Mouse (Mus musculus): ENCODE data around the gene Zdhhc14. TPM values are rescaled to one million over a fixed set of nuclear protein-coding genes. Genes with fewer than 3 reads are reported as not detected.

Zdhhc14 gene
- polyA plus RNA-seq, 3 experiments from 2014 or later, result 0.21 to 0.36 TPM; not detected in 1

DNA sequence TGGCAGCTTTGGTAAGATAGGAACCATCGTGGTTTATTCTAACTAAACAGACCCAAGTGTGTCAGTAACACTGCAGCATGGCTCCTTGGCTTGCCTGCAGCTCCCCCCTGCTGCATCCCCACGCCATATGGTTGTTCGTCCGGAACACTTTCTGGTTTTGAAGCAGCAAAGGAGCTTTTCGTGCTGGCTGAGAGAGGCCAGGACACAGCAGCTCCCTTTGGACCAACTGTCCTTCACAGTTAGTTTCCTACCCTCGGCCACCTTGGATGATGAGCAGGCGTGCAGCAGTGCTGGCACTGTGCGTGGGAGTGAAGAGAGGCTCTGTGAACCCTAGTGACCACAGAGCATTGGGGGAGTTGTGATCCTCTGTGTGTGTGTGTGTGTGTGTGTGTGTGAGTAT, 64.2 kb downstream of the Zdhhc14 start:
- no peak for ATAC-seq

DNA sequence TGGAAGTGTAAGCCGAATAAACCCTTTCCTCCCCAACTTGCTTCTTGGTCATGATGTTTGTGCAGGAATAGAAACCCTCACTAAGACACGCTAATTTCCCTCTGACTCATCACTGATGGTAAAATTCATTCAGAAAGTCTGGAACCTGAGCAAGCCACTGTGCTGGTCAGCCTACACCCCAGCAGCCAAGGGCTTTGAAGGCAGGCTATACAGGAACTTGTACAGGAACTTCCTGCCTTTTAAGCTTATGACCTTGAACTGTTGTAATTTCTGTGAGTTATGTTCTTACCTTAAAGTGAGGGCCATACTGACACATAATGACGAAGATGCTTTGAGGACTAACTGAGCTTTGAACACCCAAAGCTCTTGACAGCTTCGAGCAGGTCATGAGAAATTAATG, 67.9 kb downstream of the Zdhhc14 start:
- no peak for ATAC-seq

DNA sequence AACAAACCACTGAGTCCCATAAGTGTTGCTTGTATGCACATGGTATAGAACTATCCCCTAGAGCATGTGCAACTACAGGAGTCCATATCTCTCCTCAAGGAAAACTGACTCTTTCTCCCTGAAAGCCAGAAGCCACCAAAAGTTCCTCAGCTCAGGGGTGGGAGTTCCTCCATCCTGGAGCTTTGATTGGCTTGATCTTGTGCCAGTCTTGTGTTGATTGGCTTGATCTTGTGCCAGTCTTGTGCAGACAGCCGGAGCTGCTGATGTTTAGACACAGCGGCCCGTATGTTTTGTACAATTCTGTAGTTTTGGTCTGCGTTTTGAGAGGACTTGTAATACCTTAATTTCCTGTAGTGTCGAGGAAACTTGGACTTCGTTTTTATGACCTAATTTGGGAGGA, 70.8 kb downstream of the Zdhhc14 start:
- ATAC-seq, result no peak

DNA sequence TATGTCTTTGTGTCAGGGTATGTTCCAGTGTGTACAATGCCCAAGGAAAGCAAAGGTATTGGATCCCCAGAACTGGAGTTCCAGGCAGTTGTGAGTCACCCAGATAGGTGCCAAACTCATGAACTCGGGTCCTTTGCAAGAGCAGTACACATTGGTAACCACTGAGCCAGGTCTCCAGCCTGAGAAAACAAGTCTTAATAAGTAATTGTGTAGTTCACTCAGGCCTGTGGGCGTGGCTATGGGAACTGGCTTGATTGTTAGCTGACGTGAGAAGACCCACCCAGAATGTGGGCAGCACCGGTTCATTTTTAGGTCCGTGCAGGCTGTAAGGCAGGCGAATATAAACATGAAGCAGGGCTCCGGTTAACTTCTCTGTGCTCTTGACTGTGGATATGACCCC, 73.6 kb downstream of the Zdhhc14 start:
- no peak for ATAC-seq

DNA sequence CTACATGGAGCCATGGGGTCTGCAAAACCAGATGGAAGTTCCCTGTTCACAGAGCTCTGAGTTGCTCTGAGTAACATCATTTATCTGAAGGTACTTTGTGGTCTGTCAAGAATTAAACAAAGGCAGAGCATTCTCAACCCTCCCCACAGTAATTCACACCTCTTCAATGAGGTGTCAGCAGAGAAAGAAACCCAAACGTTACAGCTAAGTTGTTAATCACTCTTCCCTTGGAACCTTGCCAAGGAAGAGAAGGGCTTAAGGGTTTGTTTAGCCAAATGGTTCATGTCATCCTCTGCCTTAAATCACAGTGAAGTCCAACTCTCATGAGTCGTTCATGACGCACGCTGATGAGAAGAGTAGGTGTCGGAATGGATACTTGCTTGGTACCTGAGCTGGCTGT, 75.6 kb downstream of the Zdhhc14 start:
- no peak for ATAC-seq

DNA sequence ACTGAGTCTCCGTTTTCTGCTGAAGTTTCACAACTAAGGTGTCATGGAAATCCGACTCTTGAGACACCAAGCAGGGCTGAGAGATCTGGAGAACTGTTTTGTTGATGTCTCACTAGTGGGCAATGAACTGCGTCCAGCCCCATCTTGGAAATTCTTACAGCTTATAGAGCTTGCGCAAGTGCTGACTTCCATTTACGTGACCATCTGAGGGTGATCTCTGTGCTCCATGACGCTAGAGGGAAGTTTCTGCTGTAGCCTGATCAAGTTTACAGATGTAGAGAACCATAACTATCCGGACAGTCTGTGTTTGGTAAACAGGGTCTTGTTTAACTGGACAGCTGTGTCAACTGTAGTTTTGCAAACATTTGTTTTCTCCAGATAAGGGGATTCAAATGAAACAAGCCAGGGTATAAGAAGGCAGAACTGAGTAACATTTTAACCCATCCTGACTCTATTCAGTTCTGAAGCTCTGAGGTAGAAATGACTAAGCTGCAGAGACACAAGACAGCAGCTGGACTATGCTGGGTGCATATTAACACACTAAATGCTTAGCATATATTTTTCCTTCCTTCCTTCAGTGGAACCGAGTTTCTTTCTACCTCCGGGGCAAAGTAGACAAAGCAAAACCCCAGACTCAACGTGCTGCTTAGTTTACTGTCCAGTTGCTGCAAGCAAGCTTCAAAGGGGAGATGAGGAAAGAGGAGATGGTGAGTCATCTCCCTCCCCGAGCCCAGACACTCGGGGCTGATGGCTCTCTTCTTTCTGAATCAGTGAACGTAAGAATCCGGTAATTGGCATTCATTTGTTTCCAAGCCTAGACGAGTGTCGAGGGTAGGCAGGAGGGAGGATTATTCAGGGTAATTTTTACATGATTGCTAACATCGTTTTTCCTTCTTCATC, 77.0 kb downstream of the Zdhhc14 start:
- no peak for ATAC-seq

DNA sequence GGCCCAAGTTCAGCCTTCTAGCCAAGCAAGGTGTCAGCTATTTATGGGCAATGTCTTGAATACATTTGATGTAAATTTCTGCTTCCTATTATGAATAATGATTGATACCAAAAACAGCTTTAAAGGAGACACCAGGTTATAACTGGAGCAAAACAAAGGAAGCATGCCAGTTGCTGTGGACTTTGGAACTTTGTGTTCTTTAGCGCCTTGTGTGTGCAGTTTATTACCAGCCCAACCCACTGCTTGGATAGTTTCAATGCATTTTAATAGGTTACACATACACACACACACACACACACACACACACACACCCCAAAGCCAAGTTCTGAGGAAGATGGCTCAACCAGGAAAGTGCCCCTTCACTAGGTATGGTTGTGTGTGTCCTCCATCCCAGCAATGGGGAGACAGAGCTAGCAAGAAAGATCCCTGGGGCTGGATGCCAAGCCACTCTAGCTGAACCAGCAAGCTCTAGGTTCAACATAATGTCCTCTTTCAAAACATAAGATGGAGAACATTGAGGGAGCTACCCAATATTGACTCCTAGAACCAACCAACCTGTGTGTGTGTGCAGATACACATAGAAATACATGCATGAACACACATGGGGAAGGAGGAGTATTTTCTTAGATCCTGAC, 79.9 kb downstream of the Zdhhc14 start:
- no peak for ATAC-seq

DNA sequence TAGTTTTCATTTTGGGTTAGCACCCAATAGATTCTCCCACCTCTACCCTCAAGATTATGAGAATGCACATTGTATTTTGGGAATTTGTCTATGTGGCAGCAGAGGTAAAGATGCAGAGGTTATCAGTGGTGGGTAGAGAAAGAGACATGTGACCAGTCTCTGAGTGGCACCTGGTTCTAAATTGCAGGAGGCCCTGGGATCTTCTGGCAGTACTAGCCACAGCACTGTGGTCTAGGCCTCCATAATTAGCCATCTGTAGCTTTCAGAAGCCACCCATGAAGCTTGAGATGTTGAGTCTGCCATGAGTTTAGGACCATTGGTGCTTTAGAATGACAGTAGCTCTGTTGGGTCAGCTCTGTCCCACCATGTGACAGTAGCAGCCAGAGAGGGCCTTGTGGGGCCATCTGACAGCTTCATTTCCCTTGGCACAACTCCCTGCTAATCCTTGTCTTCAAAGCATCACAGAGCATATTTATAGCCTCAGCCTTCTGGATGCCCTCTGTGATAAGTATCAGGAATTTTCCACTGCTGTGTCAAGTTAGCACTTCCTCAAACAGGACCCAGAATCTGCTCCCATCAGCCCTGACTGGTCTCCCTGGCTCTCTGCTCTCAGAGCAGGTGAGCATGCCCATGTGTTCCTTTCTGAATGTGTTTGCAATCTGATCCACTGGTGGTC, 80.5 kb downstream of the Zdhhc14 start:
- no peak for ATAC-seq

DNA sequence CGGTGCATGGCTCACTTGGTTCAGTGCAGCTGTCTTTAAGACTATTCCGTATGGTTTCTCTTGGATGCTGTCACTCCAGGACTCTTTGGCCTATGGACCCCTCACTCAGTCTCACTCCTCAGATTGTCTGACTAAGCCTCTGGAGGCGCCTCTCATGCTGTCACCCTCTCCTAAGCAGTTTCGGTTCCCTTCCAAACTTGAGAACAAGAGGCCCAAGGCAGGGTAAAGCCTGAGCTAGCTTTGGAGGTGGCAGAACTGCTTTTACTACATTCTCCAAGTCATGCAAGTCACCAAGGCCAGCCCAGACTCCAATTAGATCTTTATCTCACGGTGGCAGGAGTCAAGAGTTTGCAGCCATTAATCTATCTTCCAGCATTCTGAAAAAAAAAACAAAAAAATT, 82.3 kb downstream of the Zdhhc14 start:
- ATAC-seq, result no peak

DNA sequence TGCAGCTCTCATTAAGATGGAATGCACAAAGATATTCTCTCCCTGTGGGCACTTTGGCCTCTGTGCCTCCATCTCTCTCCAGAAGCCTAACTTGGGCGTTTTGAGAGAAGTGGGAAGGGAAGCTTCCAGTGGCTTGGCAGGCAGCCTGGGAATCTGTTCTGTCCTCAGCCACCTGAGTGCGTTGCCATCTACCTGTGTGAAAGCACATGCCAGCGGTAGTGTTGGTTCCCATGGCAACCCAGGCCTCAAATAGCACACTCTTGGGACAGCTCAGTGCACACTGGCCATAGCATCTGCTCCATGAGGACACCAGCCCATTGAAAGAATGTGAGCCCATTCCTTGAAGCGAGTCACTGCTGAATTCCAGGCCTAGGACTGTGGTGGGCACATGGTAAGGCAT, 83.2 kb downstream of the Zdhhc14 start:
- no peak for ATAC-seq

DNA sequence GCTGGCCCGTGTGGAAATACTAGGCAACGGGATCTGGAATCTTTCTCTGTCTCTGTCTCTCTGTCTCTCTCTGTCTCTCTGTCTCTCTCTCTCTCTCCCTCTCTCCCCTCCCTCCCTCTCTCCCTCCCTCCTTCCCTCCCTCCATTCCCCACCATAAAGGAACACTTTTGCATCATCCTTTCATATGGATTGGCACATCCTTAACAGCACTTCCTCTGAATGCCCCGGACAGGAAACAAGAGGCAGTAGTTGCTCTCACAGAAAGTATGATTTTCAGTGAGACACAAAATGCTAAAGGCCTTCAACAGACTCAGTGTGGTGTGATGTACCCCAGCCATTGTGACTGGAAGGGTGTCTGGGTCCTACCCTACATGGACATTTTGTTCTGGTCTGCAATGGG, 89.9 kb downstream of the Zdhhc14 start:
- no peak for ATAC-seq

DNA sequence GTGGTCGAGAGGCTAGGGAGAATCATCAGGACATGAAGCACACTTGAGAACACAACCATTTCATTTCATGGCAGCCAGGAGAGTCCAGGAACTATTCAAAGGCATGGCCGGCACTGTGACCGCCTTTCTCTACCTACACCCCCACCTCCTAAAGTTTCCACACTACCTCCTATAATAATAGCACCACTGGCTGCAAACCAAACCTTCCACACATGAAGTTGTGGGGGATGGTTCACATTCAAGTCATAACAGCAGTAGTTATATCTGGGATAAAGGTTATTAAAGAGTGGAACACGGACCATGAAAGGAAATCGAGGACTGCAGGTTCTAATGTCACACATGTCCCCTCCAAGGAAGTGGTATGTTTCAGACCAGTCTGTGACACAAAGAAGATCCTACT, 90.6 kb downstream of the Zdhhc14 start:
- ATAC-seq, result no peak

DNA sequence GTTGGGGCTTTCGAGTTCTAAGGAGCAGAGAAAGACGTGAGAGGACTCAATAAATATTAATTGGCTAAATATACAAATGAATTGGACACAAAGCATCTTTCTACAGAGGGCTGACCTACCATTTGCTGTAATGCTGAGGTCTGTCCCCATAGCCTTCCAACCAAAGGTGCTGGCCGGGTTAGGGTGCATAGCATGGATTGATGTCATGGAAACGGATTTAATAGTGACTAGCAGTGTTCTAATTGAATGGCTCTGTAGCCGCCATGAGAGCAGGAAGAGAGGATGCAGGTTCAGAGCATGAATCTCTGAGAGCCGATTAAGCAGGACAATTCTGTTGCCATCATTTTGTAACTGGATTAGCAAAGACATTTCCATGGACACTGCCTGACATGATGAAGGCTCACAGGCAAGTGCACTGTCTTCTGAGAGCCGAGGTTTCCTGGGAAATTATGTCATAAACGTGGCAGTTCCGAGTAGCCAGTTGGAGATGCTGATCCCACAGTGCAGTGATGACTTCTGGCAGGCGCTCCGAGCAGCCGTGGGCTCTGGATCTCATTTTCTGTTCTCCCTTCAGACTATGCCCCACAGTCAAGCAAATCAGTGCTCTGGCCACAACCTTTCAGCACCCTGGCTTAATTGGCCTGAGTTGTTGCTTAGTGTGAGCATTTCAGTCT, 91.3 kb downstream of the Zdhhc14 start:
- no peak for ATAC-seq

DNA sequence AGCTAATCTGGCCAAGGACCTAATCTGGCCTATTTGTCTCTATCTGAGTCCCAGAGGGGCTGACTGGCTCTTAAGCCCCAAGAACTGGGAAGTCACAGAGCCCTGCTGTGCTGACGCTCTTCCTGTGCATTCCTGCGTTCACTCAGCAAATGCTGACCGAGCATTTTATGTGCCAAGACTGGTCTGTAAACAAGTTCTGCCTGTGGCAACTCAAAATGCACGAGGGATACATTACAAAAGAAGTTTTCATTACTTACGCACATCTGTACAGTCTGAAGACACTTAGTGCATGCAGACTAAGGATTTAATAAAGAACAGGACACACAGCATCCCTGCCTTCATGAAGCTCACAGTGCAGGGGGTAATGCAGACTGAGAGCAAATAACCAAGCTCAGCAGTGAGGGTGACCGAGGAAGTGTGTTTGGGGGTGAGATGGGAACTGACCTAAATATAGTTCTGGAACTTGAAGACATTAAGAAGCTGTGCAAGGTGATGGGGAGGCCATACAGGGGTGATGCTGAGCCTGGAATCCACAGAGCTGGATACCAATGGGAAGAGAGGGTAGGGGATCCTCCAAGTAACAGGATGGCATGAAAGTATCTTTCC, 99.3 kb downstream of the Zdhhc14 start:
- no peak for ATAC-seq

DNA sequence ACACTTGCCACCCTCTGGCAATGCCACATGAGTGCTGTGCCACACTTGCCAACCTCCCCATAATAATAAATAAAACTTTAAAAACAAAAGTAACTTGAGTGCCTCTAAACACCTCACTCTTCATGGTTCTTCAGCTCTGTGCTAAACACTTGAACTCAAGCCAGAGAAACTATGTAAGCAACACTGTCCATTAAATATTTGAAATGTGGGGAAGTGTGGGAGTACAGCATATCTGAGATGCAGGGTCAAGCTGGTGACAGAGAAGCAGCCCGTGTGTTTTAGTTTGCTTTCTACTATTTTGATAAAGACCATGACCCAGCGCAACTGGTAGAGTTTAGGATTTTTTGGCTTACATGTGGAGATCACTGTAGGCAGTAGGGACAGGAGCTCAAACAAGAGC, 100.7 kb downstream of the Zdhhc14 start:
- ATAC-seq, result no peak

DNA sequence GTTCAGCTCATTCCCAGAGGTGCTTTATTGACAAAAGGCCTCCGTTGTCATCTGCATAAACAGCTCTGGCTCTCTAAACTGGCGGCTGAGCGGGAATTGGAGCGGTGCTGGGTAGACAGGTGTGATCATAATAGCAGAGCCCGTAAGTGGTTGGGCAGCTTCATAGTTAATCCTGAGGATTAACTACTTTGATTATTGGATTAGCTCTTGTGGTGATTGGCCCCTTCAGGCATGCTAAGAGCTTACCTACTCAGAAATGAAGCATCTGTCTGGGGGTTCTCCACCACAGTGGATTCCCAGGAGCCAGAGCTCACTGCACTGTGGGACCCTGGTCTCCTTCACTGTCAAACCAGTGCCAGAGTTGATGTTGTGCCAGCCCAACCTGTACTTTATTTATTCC, 102.7 kb downstream of the Zdhhc14 start:
- ATAC-seq, result no peak

DNA sequence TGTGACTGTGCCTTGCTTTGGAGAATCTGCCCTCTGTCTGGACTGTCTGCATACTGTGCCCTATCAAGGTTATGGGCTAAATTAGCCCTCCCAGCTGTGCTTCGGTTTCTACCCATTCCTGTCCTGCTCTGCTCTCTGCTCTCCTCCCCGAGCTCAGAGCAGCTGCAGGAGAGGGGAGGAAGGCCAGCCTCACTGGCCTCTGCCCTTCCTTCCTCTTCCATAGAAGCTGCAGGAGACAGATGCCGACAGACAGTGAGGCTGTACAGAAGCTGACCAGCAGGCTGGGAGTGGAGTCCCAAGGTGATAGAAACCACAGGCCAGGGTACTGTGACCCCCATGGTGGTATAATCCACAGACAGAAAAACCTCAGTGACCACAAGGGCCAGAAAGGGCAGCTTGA, 104.1 kb downstream of the Zdhhc14 start:
- ATAC-seq, result no peak

DNA sequence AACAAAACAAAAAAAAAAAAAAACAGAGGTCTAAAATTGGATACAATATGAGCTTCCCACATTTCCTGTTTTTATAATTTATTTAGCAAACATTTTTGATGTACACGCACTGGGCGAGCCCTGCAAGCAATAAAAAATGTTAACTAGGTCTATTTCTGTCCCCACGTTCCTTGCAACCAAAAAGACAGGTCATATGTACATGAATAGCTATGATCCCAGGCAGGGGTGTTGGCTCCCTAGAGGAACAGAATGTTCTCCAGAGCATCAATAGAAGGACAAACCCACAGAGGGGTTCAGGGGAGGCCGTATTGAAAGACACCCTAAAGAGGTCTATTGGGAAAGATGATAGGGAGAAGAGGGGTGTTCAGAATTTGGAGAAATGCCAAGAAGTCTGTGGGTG, 106.6 kb downstream of the Zdhhc14 start:
- no peak for ATAC-seq

DNA sequence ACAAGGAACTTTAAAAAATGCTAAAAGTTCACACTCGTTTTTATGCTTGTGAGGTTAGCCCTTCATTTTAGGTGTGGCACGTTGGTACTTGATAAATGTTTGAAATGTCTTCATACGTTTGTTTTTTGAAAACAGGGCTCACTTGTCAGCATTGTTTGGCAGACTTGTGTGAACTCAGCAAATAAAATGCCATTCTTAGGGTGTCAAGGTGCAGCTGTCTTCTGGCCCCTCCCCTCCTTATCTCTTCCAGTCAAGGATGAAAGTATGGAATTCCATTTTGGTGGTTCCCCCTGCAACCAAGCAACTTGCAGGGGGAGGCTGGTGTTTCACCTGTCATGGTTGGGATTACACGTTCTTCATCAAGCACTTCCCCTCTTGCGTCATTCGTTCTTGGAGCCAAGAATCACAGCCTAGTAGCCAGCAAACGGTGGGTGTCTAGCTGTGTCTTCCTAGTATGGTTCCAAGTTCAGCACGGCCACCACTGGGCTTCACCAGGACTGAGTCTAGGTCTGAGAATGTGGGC, 108.2 kb downstream of the Zdhhc14 start:
- no peak for ATAC-seq

DNA sequence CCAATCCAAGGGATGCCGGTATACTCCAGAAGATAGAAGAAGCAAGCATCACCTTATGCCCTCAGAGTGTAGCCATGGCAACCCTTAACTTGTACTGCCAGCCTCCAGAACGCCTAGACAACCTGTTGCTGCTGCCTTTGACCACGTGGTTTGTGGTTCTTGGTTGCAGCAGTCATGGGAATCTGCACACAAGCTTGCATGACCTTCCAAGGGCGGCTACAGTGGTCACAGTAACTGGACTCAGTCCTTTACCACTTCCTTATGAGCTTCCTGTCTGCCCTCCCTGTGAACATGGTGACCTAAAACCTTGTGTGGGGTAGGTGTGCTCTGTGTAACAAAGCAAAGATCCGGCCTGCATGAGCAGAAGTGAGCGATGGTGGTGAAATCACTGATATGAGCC, 109.6 kb downstream of the Zdhhc14 start:
- ATAC-seq, result no peak

DNA sequence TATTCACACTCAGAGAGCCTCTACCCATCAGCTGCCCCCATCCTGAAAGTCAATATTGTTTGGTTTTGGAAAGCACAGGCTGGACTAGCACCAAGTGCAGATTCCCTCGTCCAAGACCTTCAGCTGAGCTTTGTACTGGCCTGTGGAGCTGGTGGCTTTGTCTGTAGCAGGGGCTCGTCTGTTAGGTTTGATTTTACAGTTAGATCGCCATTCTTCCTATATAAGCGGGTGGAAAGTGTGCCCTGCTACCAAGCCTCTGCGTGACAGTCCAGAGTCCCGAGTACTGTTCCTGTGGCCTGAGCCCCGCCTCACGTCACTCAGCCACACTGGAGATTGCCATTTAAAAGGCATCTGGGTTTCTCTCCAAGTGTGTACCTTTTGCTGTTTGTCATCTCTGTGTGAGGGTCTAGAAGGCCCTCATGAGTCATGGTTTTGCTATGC, 113.8 kb downstream of the Zdhhc14 start:
- ATAC-seq, result no peak

DNA sequence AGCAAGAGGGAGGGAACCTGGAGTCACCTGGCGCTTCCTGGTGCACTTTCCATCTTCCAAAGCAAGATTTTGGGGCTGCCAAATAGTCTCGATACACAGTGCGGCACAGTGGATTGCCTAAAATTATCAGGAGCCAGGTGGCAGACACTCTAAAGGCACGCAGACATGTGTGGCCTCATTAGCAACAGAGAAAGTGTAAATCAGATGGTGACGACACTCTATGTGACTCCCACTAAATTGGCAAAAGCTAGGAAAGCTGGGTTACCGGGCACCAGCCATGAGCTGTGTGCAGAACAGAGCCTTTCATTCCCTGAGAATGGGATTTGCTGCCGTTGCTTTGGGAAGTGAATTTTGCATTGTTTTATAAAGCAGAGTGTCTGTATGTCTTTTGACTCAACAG, 115.0 kb downstream of the Zdhhc14 start:
- ATAC-seq, result no peak
